Mouse (Mus musculus) intestine, embryonic 14.5 days (tissue): Measurements from ENCODE around the gene AI854703. TPM values are rescaled to one million over a fixed set of nuclear protein-coding genes. Genes with fewer than 3 reads are reported as not detected.
A peak's percentile ranks its signal among the peaks of the same experiment; 100 is the strongest.

ENCODE experiments used
- ATAC-seq: fragments of 200-750 bp; cut with Nextera tagmentation; replicated peaks from 2 replicates; pipeline ENCODE4 v1.8.0; 2017; ENCODE audit warnings: low read depth, moderate number of reproducible peaks, moderate TSS enrichment, moderate library complexity; ENCODE audit not compliant: low FRiP score, low TSS enrichment
- DNase-seq: peaks from one replicate; pipeline ENCODE4 v3.0.0-alpha.2; 2018; ENCODE audit warnings: low spot score
- H3K27ac ChIP-seq: fragments of 300-500 bp; sonication (generic); 2 replicates; pipeline ENCODE4 v1.5.1; 2014; ENCODE audit warnings: low read depth, mild to moderate bottlenecking, control low read depth
- H3K27me3 ChIP-seq: fragments of 300-500 bp; sonication (generic); replicated peaks from 2 replicates; pipeline ENCODE4 v1.6.1; 2014; ENCODE audit warnings: low read length, control low read depth; ENCODE audit not compliant: control insufficient read depth, insufficient read depth
- H3K36me3 ChIP-seq: fragments of 300-500 bp; sonication (generic); 2 replicates; pipeline ENCODE4 v1.6.1; 2014; ENCODE audit warnings: low read length, control low read depth; ENCODE audit not compliant: control insufficient read depth, insufficient read depth
- H3K4me1 ChIP-seq: fragments of 300-500 bp; sonication (generic); replicated peaks from 2 replicates; pipeline ENCODE4 v1.6.1; 2014; ENCODE audit warnings: low read length, control low read depth, mixed read lengths; ENCODE audit not compliant: control insufficient read depth, insufficient read depth
- H3K4me2 ChIP-seq: fragments of 300-500 bp; sonication (generic); 2 replicates; pipeline ENCODE4 v1.6.1; 2014; ENCODE audit warnings: low read length
- H3K4me3 ChIP-seq: fragments of 300-500 bp; sonication (generic); 2 replicates; pipeline ENCODE4 v1.5.1; 2014; ENCODE audit warnings: low read depth, low read length, control low read depth, mixed read lengths
- H3K9ac ChIP-seq: fragments of 300-500 bp; sonication (generic); 2 replicates; pipeline ENCODE4 v1.6.1; 2014; ENCODE audit warnings: mild to moderate bottlenecking, low read length
- H3K9me3 ChIP-seq: fragments of 300-500 bp; sonication (generic); 2 replicates; pipeline ENCODE4 v1.6.1; 2016; ENCODE audit warnings: low read length, control low read depth; ENCODE audit not compliant: control insufficient read depth
- WGBS: fragments of 180-500 bp; shearing (Covaris S2); extraction: QIAGEN DNeasy Blood & Tissue Kit; methylation state at CpG from one replicate; pipeline ENCODE4 v1.1.7; 2014; 5-methylcytosine and 5-hydroxymethylcytosine counted together
- polyA plus RNA-seq: library from polyadenylated mRNA; unstranded; fragments of >200 nt; fragmentation: Nextera tagmentation; extraction: Ambion mirVana; gene quantifications from 2 replicates; pipeline ENCODE4 v1.2.1, GENCODE M21; 2014

Gene AI854703
- polyA plus RNA-seq, 1 experiment from 2014 or later = 0.70 TPM

- H3K27me3 ChIP-seq = no peaks in the 10 kb centered on the region
- ATAC-seq = peak; percentile 65; the same call in 1 of the 2 replicates
These were observed 48.9 kb downstream of the AI854703 start for GRCm38 (mm10) chr6:48675400-48675930.

GRCm38 (mm10) chr6:48675931-48676859, 49.6 kb downstream of the AI854703 start, which contains the start of gene Gimap9:
Gimap9 (plus strand) TSS chr6:48676129.
- ATAC-seq (peak; percentile 73), DNase-seq (peak; percentile 75)
- Histone ChIP-seq H3K27ac (no peak within 1 kb of the TSS), H3K4me1 (peaks cover 10% of the 10 kb centered on the region; the same call in 1 of the 2 replicates), H3K9me3 (no peaks in the 10 kb centered on the region), H3K9ac (peak within 1 kb of the TSS; percentile 43), H3K27me3 (no peaks in the 10 kb centered on the region), H3K4me2 (peak within 1 kb of the TSS; percentile 47), H3K4me3 (peak within 1 kb of the TSS; percentile 38), H3K36me3 (peaks cover 5% of the 10 kb centered on the region; the same call in 1 of the 2 replicates)
- 25% methylated on average over 11 of the region's 13 CpGs for WGBS

More at GRCm38 (mm10) chr6:48675400-48675930, 48.9 kb downstream of the AI854703 start:
- peak overlapping the region; percentile 47 for H3K4me2 ChIP-seq
- H3K9ac ChIP-seq = peak overlapping the region; percentile 43
- H3K9me3 ChIP-seq = no peaks in the 10 kb centered on the region
- H3K4me1 ChIP-seq = peaks cover 10% of the 10 kb centered on the region; the same call in 1 of the 2 replicates
- H3K27ac ChIP-seq = no peak overlapping the region
- WGBS = 45% methylated on average over 10 of the region's 10 CpGs
- no peak for DNase-seq
- peak overlapping the region; percentile 38; the same call in 1 of the 2 replicates for H3K4me3 ChIP-seq
- H3K36me3 ChIP-seq = peaks cover 5% of the 10 kb centered on the region; the same call in 1 of the 2 replicates

GRCm38 (mm10) chr6:48676860-48677415, 50.4 kb downstream of the AI854703 start:
- Histone ChIP-seq H3K27ac (no peak overlapping the region), H3K36me3 (peaks cover 5% of the 10 kb centered on the region; the same call in 1 of the 2 replicates), H3K9me3 (no peaks in the 10 kb centered on the region), H3K27me3 (no peaks in the 10 kb centered on the region), H3K4me3 (peak overlapping the region; percentile 38; the same call in 1 of the 2 replicates), H3K9ac (no peak overlapping the region), H3K4me1 (peaks cover 10% of the 10 kb centered on the region; the same call in 1 of the 2 replicates), H3K4me2 (peak overlapping the region; percentile 47)
- no peak for DNase-seq
- WGBS = 92% methylated on average over 5 of the region's 5 CpGs
- no peak for ATAC-seq

GRCm38 (mm10) chr6:48677492-48678345, 51.2 kb downstream of the AI854703 start:
- no peaks in the 10 kb centered on the region for H3K27me3 ChIP-seq
- no peak overlapping the region for H3K4me2 ChIP-seq
- H3K9me3 ChIP-seq = no peaks in the 10 kb centered on the region
- peaks cover 10% of the 10 kb centered on the region; the same call in 1 of the 2 replicates for H3K4me1 ChIP-seq
- no peak for ATAC-seq
- no peak overlapping the region for H3K27ac ChIP-seq
- no peak for DNase-seq
- H3K36me3 ChIP-seq = peaks cover 5% of the 10 kb centered on the region; the same call in 1 of the 2 replicates
- H3K4me3 ChIP-seq = no peak overlapping the region
- no peak overlapping the region for H3K9ac ChIP-seq
- 95% methylated on average over 17 of the region's 17 CpGs for WGBS

- Histone ChIP-seq H3K27me3 (no peaks in the 10 kb centered on the region), H3K4me1 (peaks cover 10% of the 10 kb centered on the region; the same call in 1 of the 2 replicates), H3K27ac (no peak overlapping the region), H3K36me3 (peaks cover 5% of the 10 kb centered on the region; the same call in 1 of the 2 replicates), H3K9ac (no peak overlapping the region), H3K4me3 (no peak overlapping the region), H3K4me2 (no peak overlapping the region), H3K9me3 (no peaks in the 10 kb centered on the region)
- no peak for ATAC-seq
- WGBS = 68% methylated on average over 4 of the region's 4 CpGs
- DNase-seq = no peak
These were observed 51.8 kb downstream of the AI854703 start for GRCm38 (mm10) chr6:48678391-48678790.

- ATAC-seq (no peak), DNase-seq (no peak)
- peaks cover 5% of the 10 kb centered on the region; the same call in 1 of the 2 replicates for H3K36me3 ChIP-seq
- H3K4me1 ChIP-seq = peaks cover 10% of the 10 kb centered on the region; the same call in 1 of the 2 replicates
- 75% methylated on average over 6 of the region's 6 CpGs for WGBS
- no peak overlapping the region for H3K4me2 ChIP-seq
- H3K9ac ChIP-seq = no peak overlapping the region
- no peaks in the 10 kb centered on the region for H3K9me3 ChIP-seq
- no peaks in the 10 kb centered on the region for H3K27me3 ChIP-seq
- H3K4me3 ChIP-seq = no peak overlapping the region
- H3K27ac ChIP-seq = no peak overlapping the region
These were observed 53.1 kb downstream of the AI854703 start for GRCm38 (mm10) chr6:48679701-48680100.

- Histone ChIP-seq H3K4me3 (no peak overlapping the region), H3K9me3 (no peaks in the 10 kb centered on the region), H3K27me3 (no peaks in the 10 kb centered on the region), H3K36me3 (peaks cover 5% of the 10 kb centered on the region; the same call in 1 of the 2 replicates), H3K4me2 (no peak overlapping the region), H3K4me1 (peaks cover 10% of the 10 kb centered on the region; the same call in 1 of the 2 replicates), H3K9ac (no peak overlapping the region), H3K27ac (no peak overlapping the region)
- no peak for DNase-seq
- no peak for ATAC-seq
- whole genome bisulfite sequencing = 82% methylated on average over 5 of the region's 5 CpGs
These were observed 53.9 kb downstream of the AI854703 start for GRCm38 (mm10) chr6:48680421-48680820.
